8 mouse cellular contexts compared by ENCODE assay signal in the genomic region with DNA sequence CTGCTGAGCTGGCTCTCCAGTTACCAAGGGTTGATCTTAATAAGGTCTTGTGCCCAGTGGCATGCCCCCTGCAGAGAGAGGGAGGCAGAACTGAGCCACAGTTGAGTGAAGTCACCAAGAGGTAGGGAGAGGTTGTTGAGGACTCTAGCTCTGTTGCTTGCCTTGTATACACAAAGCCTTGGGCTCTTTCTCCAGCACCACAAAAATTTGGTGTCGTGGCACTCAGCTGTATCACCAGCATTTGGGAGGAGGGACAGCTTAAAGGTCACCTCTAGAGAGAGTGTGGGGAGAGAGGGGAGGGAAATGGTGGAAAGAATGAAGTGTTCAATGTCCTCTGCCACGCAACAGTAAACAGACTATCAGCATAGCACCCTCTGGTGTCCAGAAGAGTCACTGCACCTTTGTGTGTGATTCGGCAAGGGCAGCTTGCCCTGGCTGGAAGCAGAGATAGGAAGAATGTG. TPM values are rescaled to one million over a fixed set of nuclear protein-coding genes. Genes with fewer than 3 reads are reported as not detected.
DNase-seq lines count a peak whose midpoint lies in the region; ATAC-seq and TF ChIP-seq lines count a peak whose summit lies in the region.

No protein-coding gene starts in this region.

- H3K4me2 ChIP-seq in hindbrain, embryonic 11.5 days (replicated peaks; ENCODE audit: low read depth, low read length): no peak overlapping the region
- no peak overlapping the region for H3K4me2 ChIP-seq in lung, postnatal 0 days (replicated peaks; ENCODE audit: low read depth, low read length)

- H3K4me1 ChIP-seq in MEL (ENCODE audit: control insufficient read depth in 1 of 2, insufficient read depth in 2 of 2, low read length in 2 of 2): peaks cover 5 to 14% of the 10 kb centered on the region in 2 experiments
- H3K4me1 ChIP-seq in cerebellum, adult 2 months (ENCODE audit: control insufficient read depth, insufficient read depth, low read length): peaks cover 3% of the 10 kb centered on the region; the same call in 1 of the 2 replicates
- no peaks in the 10 kb centered on the region for H3K4me1 ChIP-seq in hindbrain, embryonic 11.5 days (replicated peaks; ENCODE audit: control insufficient read depth, insufficient read depth, low read length)
- H3K4me1 ChIP-seq in lung, postnatal 0 days (ENCODE audit: insufficient read depth, low read depth, low read length): no peaks in the 10 kb centered on the region

- H3K79me2 ChIP-seq in MEL (ENCODE audit: control insufficient read depth, insufficient read depth, low read length, poor library complexity): no peaks in the 10 kb centered on the region

- no peaks in the 10 kb centered on the region for H3K9me3 ChIP-seq in MEL (replicated peaks; ENCODE audit: insufficient read depth, low read length)
- no peaks in the 10 kb centered on the region for H3K9me3 ChIP-seq in hindbrain, embryonic 11.5 days (ENCODE audit: control insufficient read depth, low read length)
- no peaks in the 10 kb centered on the region for H3K9me3 ChIP-seq in lung, postnatal 0 days (ENCODE audit: low read length)

- TF ChIP-seq EP300 in MEL (IDR thresholded peaks at IDR 0.05; ENCODE audit: low read depth in 1 of 2, low read length in 2 of 2): no peak
- no peak for TF ChIP-seq EP300 in lung, postnatal 0 days (IDR thresholded peaks at IDR 0.05)

- H3K27ac ChIP-seq in MEL (ENCODE audit: control insufficient read depth, low read depth, low read length): no peak overlapping the region
- no peak overlapping the region for H3K27ac ChIP-seq in cerebellum, adult 2 months (ENCODE audit: insufficient read depth, low read length)
- H3K27ac ChIP-seq in hindbrain, embryonic 11.5 days (ENCODE audit: low read depth, low read length): no peak overlapping the region
- H3K27ac ChIP-seq in lung, postnatal 0 days (ENCODE audit: low read length): no peak overlapping the region

- H3K9ac ChIP-seq in MEL (ENCODE audit: control insufficient read depth, low read depth, low read length, poor library complexity, severe bottlenecking): no peak overlapping the region
- no peak overlapping the region for H3K9ac ChIP-seq in hindbrain, embryonic 11.5 days (ENCODE audit: low read depth, low read length)
- H3K9ac ChIP-seq in lung, postnatal 0 days (replicated peaks; ENCODE audit: low read depth): no peak overlapping the region

- TF ChIP-seq POLR2A in MEL (IDR thresholded peaks at IDR 0.05; ENCODE audit: control insufficient read depth in 1 of 2, insufficient read depth in 1 of 2, low read depth in 1 of 2, low read length in 2 of 2, poor library complexity in 1 of 2): no peak
- TF ChIP-seq POLR2A in cerebellum, adult 2 months (IDR thresholded peaks at IDR 0.05; ENCODE audit: borderline replicate concordance, insufficient read depth, low read length): no peak

- H3K4me3 ChIP-seq in MEL (ENCODE audit: control insufficient read depth in 1 of 2, insufficient read depth in 1 of 2, low read depth in 2 of 2, low read length in 2 of 2): no peak overlapping the region
- no peak overlapping the region for H3K4me3 ChIP-seq in cerebellum, adult 2 months (replicated peaks; ENCODE audit: insufficient read depth, low read depth, low read length)
- no peak overlapping the region for H3K4me3 ChIP-seq in hindbrain, embryonic 11.5 days (ENCODE audit: low read depth, low read length)
- H3K4me3 ChIP-seq in lung, postnatal 0 days (ENCODE audit: low read depth, low read length): no peak overlapping the region

- DNase-seq in MEL (ENCODE audit: low read depth, low spot score): peak; percentile 88
- peak; percentile 74 to 80 for DNase-seq in cerebellum, adult 2 months
- DNase-seq in frontal cortex, adult 2 months (ENCODE audit: extremely low spot score in 1 of 2, low spot score in 1 of 2): peak; percentile 58 to 88
- peak; percentile 83 for DNase-seq in hindbrain, embryonic 11.5 days (ENCODE audit: low spot score)
- DNase-seq in layer of hippocampus, adult 9-11 months: peak; percentile 79
- DNase-seq in lung, postnatal 0 days (ENCODE audit: low spot score): peak; percentile 86
- peak; percentile 63 for DNase-seq in ovary, postnatal 14 days (ENCODE audit: low spot score)
- DNase-seq in thymus, postnatal 14 days: peak; percentile 69

- peak; percentile 69 for TF ChIP-seq RAD21 in MEL (IDR thresholded peaks at IDR 0.05; ENCODE audit: low read depth, low read length)

- H3K36me3 ChIP-seq in MEL (ENCODE audit: control insufficient read depth in 1 of 2, insufficient read depth in 2 of 2, low read length in 2 of 2): peaks cover 2 to 18% of the 10 kb centered on the region in 2 experiments; a peak in 3 of 4 replicates
- no peaks in the 10 kb centered on the region for H3K36me3 ChIP-seq in hindbrain, embryonic 11.5 days (ENCODE audit: control insufficient read depth, insufficient read depth, low read length)
- H3K36me3 ChIP-seq in lung, postnatal 0 days (ENCODE audit: insufficient read depth, low read length): no peaks in the 10 kb centered on the region

- 4% methylated on average over 3 of the region's 3 CpGs for WGBS in cerebellum, adult 2 months
- 4% methylated on average over 3 of the region's 3 CpGs for WGBS in hindbrain, embryonic 11.5 days
- 2% methylated on average over 3 of the region's 3 CpGs for WGBS in lung, postnatal 0 days

- TF ChIP-seq CTCF in MEL (IDR thresholded peaks at IDR 0.05 in 2 of 3, conservative IDR thresholded peaks at IDR 0.05 in 1 of 3; ENCODE audit: control insufficient read depth in 1 of 3, insufficient read depth in 1 of 3, low read depth in 2 of 3, low read length in 3 of 3, poor library complexity in 1 of 3, severe bottlenecking in 1 of 3): peak; percentile 74 to 92 (median 83)
- TF ChIP-seq CTCF in cerebellum, adult 2 months (IDR thresholded peaks at IDR 0.05; ENCODE audit: borderline replicate concordance, insufficient read depth, low read depth, low read length): peak; percentile 90
- peak; percentile 96 for TF ChIP-seq CTCF in lung, postnatal 0 days (IDR thresholded peaks at IDR 0.05)

- ATAC-seq in hindbrain, embryonic 11.5 days (ENCODE audit: low FRiP score): peak; percentile 67; the same call in 1 of the 2 replicates
- ATAC-seq in lung, postnatal 0 days: peak; percentile 57

- no peaks in the 10 kb centered on the region for H3K27me3 ChIP-seq in MEL (ENCODE audit: control insufficient read depth in 1 of 2, insufficient read depth in 2 of 2, low read length in 2 of 2)
- H3K27me3 ChIP-seq in cerebellum, adult 2 months (ENCODE audit: control insufficient read depth, insufficient read depth, low read length): no peaks in the 10 kb centered on the region; the same call in 1 of the 2 replicates
- no peaks in the 10 kb centered on the region for H3K27me3 ChIP-seq in hindbrain, embryonic 11.5 days (ENCODE audit: control insufficient read depth, insufficient read depth, low read length)
- no peaks in the 10 kb centered on the region for H3K27me3 ChIP-seq in lung, postnatal 0 days (replicated peaks; ENCODE audit: insufficient read depth, low read length)

TF ChIP-seq in MEL, 35 proteins besides CTCF, POLR2A, EP300 and RAD21 (continues in another document):
- no peak for TF ChIP-seq MAFK (IDR thresholded peaks at IDR 0.05; ENCODE audit: borderline replicate concordance, low read depth, low read length)
- no peak for TF ChIP-seq JUND (IDR thresholded peaks at IDR 0.05; ENCODE audit: low read depth, low read length)
- TF ChIP-seq ZC3H11A (IDR thresholded peaks at IDR 0.05; ENCODE audit: low read depth, low read length): peak; percentile 70

RNA-seq across cellular contexts. Expression of a gene that starts 9.2 kb away (rescaled TPM):
- 39.6 and 41.1 TPM in 2 replicates for total RNA-seq in MEL (2012; rRNA removed)
- 10 to 100 TPM in 1 of 2 experiments, not detected in 1; 61.7 TPM for polyA plus RNA-seq in MEL (2012; ENCODE audit: insufficient read depth in 1 of 2, insufficient read length in 2 of 2, low read depth in 1 of 2, low replicate concordance in 2 of 2, missing spikeins in 1 of 2)
- 20.3 and 22.9 TPM in 2 replicates for polyA plus RNA-seq in cerebellum, adult 2 months (2012; rRNA removed)
- polyA plus RNA-seq in frontal cortex, adult 2 months (2012; rRNA removed): 14.4 and 15.9 TPM in 2 replicates
- polyA plus RNA-seq in hindbrain, embryonic 11.5 days (2014; fragmentation: Nextera tagmentation; extraction: Ambion mirVana): 27.1 and 30.2 TPM in 2 replicates
- 46.2 and 48.6 TPM in 2 replicates for polyA plus RNA-seq in lung, postnatal 0 days (2015; fragmentation: Nextera tagmentation; extraction: Ambion mirVana)

RNA-seq across cellular contexts. Expression of a gene that starts 54.5 kb away (rescaled TPM):
- not detected in 2 replicates for total RNA-seq in MEL (2012; rRNA removed)
- not detected for polyA plus RNA-seq in MEL (2012; ENCODE audit: insufficient read depth in 1 of 2, insufficient read length in 2 of 2, low read depth in 1 of 2, low replicate concordance in 2 of 2, missing spikeins in 1 of 2)
- polyA plus RNA-seq in cerebellum, adult 2 months (2012; rRNA removed): 0.03 and 0.11 TPM in 2 replicates
- polyA plus RNA-seq in frontal cortex, adult 2 months (2012; rRNA removed): 0.88 and 1.1 TPM in 2 replicates
- polyA plus RNA-seq in hindbrain, embryonic 11.5 days (2014; fragmentation: Nextera tagmentation; extraction: Ambion mirVana): not detected in 2 replicates
- 0.02 and 0.04 TPM in 2 replicates for polyA plus RNA-seq in lung, postnatal 0 days (2015; fragmentation: Nextera tagmentation; extraction: Ambion mirVana)

RNA-seq across cellular contexts. Expression of a gene that starts 55.0 kb away (rescaled TPM):
- total RNA-seq in MEL (2012; rRNA removed): not detected in 2 replicates
- polyA plus RNA-seq in MEL (2012; ENCODE audit: insufficient read depth in 1 of 2, insufficient read length in 2 of 2, low read depth in 1 of 2, low replicate concordance in 2 of 2, missing spikeins in 1 of 2): not detected
- polyA plus RNA-seq in cerebellum, adult 2 months (2012; rRNA removed): not detected in 2 replicates
- 0.23 TPM in 1 of 2 replicates, not detected in the other for polyA plus RNA-seq in frontal cortex, adult 2 months (2012; rRNA removed)
- not detected in 2 replicates for polyA plus RNA-seq in hindbrain, embryonic 11.5 days (2014; fragmentation: Nextera tagmentation; extraction: Ambion mirVana)
- polyA plus RNA-seq in lung, postnatal 0 days (2015; fragmentation: Nextera tagmentation; extraction: Ambion mirVana): 0.07 TPM in 1 of 2 replicates, not detected in the other

RNA-seq across cellular contexts. Expression of a gene that starts 57.6 kb away (rescaled TPM):
- total RNA-seq in MEL (2012; rRNA removed): not detected in 2 replicates
- not detected for polyA plus RNA-seq in MEL (2012; ENCODE audit: insufficient read depth in 1 of 2, insufficient read length in 2 of 2, low read depth in 1 of 2, low replicate concordance in 2 of 2, missing spikeins in 1 of 2)
- polyA plus RNA-seq in cerebellum, adult 2 months (2012; rRNA removed): not detected in 2 replicates
- not detected in 2 replicates for polyA plus RNA-seq in frontal cortex, adult 2 months (2012; rRNA removed)
- not detected in 2 replicates for polyA plus RNA-seq in hindbrain, embryonic 11.5 days (2014; fragmentation: Nextera tagmentation; extraction: Ambion mirVana)
- polyA plus RNA-seq in lung, postnatal 0 days (2015; fragmentation: Nextera tagmentation; extraction: Ambion mirVana): not detected in 2 replicates

RNA-seq across cellular contexts. Expression of a gene that starts 57.7 kb away (rescaled TPM):
- 0.58 and 0.72 TPM in 2 replicates for total RNA-seq in MEL (2012; rRNA removed)
- under 1 TPM in 1 of 2 experiments, not detected in 1; 0.84 TPM for polyA plus RNA-seq in MEL (2012; ENCODE audit: insufficient read depth in 1 of 2, insufficient read length in 2 of 2, low read depth in 1 of 2, low replicate concordance in 2 of 2, missing spikeins in 1 of 2)
- 0.19 and 0.21 TPM in 2 replicates for polyA plus RNA-seq in cerebellum, adult 2 months (2012; rRNA removed)
- 0.08 TPM in 1 of 2 replicates, not detected in the other for polyA plus RNA-seq in frontal cortex, adult 2 months (2012; rRNA removed)
- polyA plus RNA-seq in hindbrain, embryonic 11.5 days (2014; fragmentation: Nextera tagmentation; extraction: Ambion mirVana): 0.09 TPM in 1 of 2 replicates, not detected in the other
- polyA plus RNA-seq in lung, postnatal 0 days (2015; fragmentation: Nextera tagmentation; extraction: Ambion mirVana): not detected in 2 replicates
